Mouse (Mus musculus) adrenal gland, postnatal 36 days (tissue): ENCODE measurements around the gene Slc7a4. TPM values are rescaled to one million over a fixed set of nuclear protein-coding genes. Genes with fewer than 3 reads are reported as not detected.
"Not testable (repeated sequence)": the region's sequence is repeated elsewhere in the genome, so short reads cannot be mapped to it uniquely, and the experiment has no call there.

Source experiments
- DNase-seq, 2 experiments: peaks; one replicate each; pipeline ENCODE4 v3.0.0; 2021; ENCODE audit warnings: mixed read lengths in 1 of 2
- long read RNA-seq, 2 experiments: library from polyadenylated mRNA; stranded (forward); transcript quantifications; one replicate each; pipeline ENCODE4 v2.0.0; 2021; ENCODE audit warnings: borderline sequencing depth in 2 of 2
- total RNA-seq, 2 experiments: library from RNA; stranded (reverse); gene quantifications; 2 replicates each; pipeline ENCODE4 v1.2.3; 2021

Gene Slc7a4
- total RNA-seq = 10 to 100 TPM; 10.1 to 17.8 TPM
- long read RNA-seq, experiment 1, transcript Slc7a4-202 (5 exons, 3,281 nt) = major isoform, 5 of 21 reads
- long read RNA-seq, experiment 1, partial matches to known transcripts = 5 of 21 reads
- long read RNA-seq, experiment 1, other reads (novel, unspliced or antisense) = 9 of 21 reads
- long read RNA-seq, experiment 2, partial matches to known transcripts = 0 of 10 reads
- long read RNA-seq, experiment 2, other reads (novel, unspliced or antisense) = 4 of 10 reads

DNA sequence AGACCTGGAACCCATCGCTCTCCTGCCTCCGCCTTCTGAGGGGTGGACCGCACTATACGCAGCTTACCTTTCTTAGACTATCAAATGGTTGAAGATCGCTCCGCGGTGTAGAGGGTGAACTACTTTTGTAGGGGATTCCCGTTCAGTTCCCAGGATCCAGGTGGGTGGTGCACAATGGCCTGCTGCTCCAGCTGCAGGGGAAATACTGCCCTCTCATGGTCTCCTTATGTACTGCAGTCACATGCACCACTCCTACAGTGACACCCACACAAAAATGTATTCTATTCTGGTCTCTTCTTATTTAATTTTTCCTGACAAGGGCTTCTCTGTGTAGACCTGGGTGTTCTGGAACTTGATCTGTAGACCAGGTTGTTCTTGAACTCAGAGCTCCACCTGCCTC, at the start of gene Slc7a4:
Gene Slc7a4 (minus strand): TSS at position 151 of the 400 bp plus-strand sequence.
- DNase-seq = peak in 1 of 2 experiments; percentile 27

- DNase-seq = no peak
Measured at GRCm38 (mm10) chr16:17632580-17632979, 49.6 kb upstream of the Slc7a4 start.

- DNase-seq = no peak
Measured at GRCm38 (mm10) chr16:17626269-17626555, 43.2 kb upstream of the Slc7a4 start.

GRCm38 (mm10) chr16:17625488-17626268, 42.7 kb upstream of the Slc7a4 start:
- no peak for DNase-seq

- DNase-seq = no peak
Measured at GRCm38 (mm10) chr16:17621936-17622335, 38.9 kb upstream of the Slc7a4 start.

DNA sequence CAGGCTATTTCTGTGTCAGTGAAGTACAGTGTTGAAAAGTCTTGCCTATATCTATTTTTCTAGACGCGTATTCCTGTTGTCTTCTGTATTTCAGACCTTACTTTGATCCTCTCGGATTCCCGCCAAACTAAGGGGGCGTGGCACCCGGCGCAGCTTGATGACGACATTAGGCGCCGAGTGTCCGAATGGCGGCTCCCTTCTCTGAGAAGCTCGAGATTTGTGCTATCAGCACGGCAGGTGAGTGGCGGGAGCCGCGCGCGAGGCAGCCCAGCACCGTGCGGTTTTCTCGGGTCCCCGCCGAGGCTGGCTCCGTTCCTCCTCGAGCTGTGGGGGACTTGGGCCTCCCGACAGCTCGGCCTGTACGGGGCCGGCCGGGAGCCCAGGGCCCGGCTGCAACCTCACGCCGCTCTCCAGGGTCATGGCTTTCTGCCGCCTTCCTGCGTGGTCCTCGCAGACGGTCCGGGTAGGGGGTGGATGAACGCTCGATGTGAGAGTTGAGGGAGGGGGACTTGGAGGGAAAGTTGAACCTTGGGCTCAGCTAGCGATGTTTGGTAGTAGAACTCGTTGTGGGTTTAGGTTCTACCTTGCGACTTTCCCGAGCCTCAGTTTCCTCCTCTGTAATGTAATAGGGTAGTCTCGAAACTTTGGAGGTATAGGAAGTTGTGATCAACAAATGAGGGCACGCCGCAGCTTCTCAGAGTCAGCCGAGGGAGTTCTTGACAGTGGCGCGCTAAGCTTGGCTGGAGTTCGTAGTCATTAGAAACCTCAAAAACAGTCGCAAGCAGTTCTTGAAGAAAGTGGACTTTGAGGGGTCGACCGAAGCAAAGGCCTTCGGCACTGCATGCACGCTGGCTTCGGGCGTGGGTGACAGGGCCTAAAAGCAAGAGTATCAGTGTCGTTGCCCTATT, 36.4 kb upstream of the Slc7a4 start, which contains the start of gene Smpd4:
Gene Smpd4 (plus strand): TSS at position 157 of the 908 bp plus-strand sequence.
- DNase-seq = peak; percentile 93 to 94

GRCm38 (mm10) chr16:17617922-17618565, 35.0 kb upstream of the Slc7a4 start:
- DNase-seq = peak; percentile 44 to 52

GRCm38 (mm10) chr16:17616212-17616611, 33.2 kb upstream of the Slc7a4 start:
- no peak for DNase-seq

- DNase-seq = not testable (repeated sequence)
Measured at GRCm38 (mm10) chr16:17614740-17615139, 31.7 kb upstream of the Slc7a4 start.

DNA sequence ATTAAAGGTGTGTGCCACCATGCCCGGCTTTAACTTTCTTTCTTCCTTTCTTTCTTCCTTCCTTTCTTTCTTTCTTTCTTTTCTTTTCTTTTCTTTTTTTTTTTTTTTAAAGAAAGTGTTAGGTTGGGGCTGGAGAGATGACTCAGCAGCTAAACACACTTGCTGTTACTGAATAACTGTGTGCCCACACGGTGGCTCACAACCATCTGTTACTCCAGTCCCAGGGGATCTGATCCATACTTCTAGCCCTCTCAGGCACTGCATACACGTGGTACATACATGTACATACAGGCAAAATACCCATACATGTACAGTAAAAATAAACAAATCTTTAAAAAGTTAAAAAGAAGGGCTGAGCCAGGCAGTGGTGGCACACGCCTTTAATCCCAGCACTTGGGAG, 28.4 kb upstream of the Slc7a4 start:
- DNase-seq = no peak

DNA sequence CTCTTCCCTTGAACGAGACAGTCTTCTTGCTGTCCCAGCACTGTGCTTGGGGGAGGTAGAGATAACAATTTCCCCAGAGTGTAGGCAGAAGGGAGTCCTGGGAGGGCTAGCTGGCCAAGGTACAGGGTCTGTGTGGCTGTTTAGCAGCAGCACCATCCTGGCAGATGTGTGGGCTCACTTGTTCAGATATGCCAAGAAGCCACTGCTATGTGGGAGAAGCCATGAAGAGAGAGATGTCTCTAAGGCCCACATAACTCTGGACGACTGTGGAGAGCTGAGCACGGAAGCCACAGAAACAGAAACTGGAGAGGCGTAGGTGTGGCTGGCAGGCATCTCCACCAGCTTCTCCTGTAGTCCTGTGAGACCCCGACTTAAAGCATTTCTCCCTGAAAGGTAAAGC, 22.7 kb upstream of the Slc7a4 start:
- DNase-seq = no peak

- DNase-seq = no peak
Measured at GRCm38 (mm10) chr16:17604941-17605340, 21.9 kb upstream of the Slc7a4 start.

DNA sequence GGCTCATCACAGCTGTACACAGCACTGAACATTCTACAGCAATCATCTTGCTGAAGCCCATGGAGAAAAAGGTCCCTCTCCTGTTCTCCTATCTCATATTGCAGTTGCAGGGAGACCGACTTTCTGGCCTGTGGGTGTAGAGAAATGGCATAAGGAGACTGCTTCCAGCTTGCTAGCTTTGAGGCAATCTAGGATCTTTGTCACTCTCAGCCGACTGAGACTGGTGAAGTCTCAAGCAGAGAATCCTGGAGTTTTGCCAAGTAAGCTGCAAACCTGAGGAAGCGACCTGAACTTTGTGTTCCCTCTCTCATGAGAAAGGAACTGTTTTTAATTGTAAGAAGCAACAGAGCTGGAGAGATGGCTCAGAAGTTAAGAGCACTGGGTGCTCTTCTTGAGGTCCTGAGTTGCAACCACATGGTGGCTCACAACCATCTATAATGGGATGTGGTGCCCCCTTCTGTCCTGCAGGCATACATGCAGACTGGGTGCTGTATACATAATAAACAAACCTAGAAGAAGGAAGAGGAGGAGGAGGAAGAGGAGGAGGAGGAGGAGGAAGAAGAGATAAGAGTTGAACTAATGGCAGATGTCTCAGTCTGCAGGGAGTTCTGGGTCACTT, 18.0 kb upstream of the Slc7a4 start:
- peak in 1 of 2 experiments; percentile 12 for DNase-seq

GRCm38 (mm10) chr16:17590731-17591130, 7.7 kb upstream of the Slc7a4 start:
- DNase-seq = no peak

DNA sequence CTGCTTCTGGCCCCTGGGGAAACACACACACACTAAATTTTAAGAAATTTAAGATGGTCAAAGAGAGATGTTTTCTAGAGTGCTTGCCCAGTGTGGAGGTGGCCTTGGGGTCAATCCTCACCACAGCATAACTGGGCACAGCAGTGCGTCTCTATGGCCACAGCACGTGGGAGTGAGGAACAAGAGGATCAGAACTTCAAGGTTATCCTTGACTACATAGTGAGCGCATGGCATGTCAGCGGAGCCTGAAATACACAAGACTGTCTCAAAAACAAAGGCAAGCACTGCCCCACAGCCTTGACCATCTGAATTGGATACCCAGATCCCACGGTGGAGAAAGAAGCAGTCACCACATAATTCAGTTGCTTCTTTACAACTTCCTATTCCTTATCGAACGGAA, 1.5 kb upstream of the Slc7a4 start:
- DNase-seq = peak; percentile 25 to 59

- DNase-seq = no peak
Measured at GRCm38 (mm10) chr16:17576825-17577215, 6.2 kb downstream of the Slc7a4 start.

DNA sequence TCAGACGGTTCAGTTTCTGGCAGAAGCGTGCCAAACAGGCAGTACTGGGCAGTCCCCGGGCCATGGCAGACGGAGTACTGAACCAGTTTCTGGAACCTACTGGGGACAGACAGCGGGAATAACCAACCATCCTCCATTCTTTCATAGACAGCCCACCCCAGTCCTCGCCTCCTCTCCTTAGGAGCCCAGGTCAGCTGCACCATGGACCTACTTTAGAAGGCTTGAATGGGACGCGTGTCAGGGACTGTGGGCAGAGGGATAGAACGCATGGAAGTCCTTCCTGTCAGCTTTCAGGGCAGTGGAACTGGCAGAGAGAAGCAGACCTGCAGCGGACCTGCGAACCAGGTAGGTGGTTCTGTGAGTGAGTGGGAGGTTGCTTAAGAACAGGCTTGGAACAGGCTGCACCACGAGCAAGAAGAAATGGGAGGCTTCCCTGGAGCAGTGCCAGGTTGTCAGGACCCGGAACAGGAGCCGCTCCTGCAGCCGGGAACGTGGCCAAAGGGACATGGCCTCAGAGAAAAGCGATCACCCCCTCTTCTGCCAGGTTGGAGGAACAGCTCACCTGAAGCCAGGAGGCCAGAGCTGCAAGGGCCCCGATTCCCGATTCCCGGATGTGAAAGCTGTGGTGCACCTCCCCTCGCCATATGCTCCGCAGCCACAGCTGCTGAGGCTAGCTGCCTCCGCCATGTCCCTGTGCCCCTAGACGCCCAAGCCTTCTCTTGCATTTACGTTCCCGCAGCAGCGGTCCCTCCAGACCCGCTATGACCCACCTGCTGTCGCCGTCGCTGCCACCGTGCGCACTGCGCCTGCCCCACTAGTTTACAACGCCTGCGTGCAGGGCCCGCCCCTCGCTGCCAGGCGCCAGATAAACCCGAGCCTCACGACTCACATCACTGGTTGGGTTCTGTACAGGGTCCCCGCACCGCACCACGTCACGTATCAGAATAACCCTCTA, 6.9 kb downstream of the Slc7a4 start:
- DNase-seq = peak; percentile 73 to 83

GRCm38 (mm10) chr16:17566186-17566585, 16.8 kb downstream of the Slc7a4 start:
- no peak for DNase-seq

DNA sequence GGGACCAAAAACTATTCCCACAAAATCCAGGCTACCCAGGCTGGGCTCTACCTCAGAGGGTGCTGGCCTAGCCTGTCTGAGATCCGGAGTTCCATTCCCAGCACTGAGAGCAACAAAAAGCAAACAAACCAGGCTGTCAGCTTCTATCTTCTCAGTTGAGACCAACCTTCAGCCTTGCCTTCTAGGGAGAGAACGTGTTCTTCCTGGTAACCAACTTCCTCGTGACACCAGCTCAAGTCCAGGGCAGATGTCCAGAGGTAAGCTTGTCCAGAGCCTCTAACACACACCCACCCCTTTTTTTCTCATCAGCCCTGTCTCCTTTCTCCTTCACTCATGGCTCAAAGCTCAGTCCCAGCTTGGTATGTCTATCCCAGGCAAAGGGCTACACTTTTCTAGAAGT, 18.2 kb downstream of the Slc7a4 start:
- no peak for DNase-seq

GRCm38 (mm10) chr16:17564221-17564620, 18.8 kb downstream of the Slc7a4 start:
- no peak for DNase-seq
